Mouse (Mus musculus): ENCODE results near the gene Cd38. TPM values are rescaled to one million over a fixed set of nuclear protein-coding genes. Genes with fewer than 3 reads are reported as not detected.
"Not testable (repeated sequence)": the region's sequence is repeated elsewhere in the genome, so short reads cannot be mapped to it uniquely, and the experiment has no call there.

The Cd38 gene
- total RNA-seq, 2 experiments from 2014 or later: 5.8 to 6.3 TPM

DNA sequence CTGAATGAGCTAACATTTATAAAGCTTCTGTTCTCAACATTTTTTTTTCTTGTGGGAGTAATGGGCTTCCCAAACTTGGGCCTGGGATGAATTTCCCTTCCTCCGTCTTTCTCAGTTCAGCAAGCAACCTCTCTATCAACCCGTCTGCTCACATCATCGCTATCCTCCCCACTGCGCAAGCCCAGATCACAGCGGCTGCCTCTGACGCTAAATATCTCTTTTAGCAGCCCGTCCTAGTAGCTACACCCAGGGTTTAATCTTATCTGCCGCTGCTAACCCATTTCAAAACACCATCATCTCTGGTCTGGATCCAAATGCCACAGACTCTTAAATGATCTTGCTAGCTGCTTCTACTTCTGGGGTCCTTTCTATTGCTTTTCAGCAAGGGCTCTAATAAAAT lies 8.7 kb upstream of the Cd38 start:
- DNase-seq: no peak

DNA sequence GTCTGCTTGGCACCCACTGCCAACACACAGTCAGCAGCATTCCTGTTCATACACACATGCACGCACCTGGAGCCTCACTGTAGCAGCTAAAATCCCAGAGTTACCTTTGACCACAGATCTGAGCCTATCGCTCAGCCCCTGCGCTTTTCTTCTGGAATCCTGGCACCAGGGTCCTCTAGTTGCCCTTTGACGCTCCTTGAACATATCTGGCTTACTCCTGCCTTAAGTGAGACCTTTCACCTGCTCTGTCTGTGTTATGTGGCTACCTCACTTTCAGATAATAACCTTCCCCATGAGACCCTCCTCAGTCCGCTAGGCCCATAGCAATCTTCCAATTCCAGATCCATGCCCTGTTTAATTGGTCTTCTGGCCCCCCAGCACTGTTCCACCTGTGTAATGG lies 8.3 kb upstream of the Cd38 start:
- no peak for DNase-seq

DNA sequence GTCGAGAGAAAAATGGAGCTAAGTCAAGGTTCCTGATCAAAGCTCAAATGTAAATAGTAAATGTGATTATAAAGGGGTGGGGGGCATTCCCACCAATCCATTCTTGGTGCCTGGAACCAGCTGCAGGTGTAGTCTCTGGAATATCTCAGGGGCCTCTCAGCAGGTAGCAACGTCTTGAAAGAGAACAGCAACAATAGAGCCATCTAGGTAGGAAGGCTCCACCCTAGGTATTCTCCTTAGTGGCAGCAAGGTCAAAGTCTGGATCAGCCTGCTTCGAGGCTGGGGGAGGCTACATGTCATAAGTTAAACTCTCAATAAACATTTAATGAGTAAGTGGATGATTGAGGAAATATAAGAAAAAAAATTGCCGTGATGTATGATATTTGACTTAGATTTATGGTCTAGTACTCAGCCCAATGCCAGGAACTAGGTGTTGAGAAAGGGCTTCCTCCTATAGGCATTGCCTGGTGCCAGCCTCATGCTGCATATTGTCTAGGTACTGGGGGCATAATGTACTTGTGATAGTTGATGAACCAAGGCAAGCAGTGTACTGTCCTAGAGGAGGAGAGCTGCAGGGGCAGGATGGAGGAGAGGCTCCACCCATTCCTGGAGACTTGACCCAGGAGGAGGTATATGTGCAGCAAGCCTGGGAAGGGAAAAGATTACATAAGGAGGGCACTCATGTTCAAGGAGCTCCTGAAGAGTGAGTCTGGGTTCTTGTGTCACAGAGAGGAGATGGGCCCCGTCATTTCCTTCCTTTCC lies 7.5 kb upstream of the Cd38 start:
- no peak for DNase-seq

- no peak for DNase-seq
Measured at GRCm38 (mm10) chr5:43863642-43864041, 4.7 kb upstream of the Cd38 start.

GRCm38 (mm10) chr5:43865316-43865715 lies 3.0 kb upstream of the Cd38 start:
- peak in 1 of 2 experiments; percentile 33 for DNase-seq

GRCm38 (mm10) chr5:43868711-43869600 lies 603 bp downstream of the Cd38 start:
- DNase-seq: peak; percentile 64 to 66

DNA sequence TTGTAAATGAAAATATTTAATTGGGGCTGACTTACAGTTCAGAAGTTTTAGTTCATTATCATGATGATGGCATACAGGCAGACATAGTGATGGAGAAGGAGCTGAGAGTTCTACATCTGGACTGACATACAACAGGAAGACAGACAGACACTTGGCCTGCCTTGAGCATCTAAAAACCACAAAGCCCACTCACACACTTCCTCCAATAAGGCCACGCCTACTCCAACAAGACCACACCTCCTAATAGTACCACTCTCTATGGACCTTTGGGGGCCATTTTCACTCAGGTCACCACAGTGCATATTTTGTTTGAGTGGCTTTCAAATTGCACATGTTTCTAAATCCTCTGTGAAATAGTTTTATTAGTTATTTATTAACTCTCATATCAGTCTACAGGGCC lies 3.5 kb downstream of the Cd38 start:
- DNase-seq: no peak

DNA sequence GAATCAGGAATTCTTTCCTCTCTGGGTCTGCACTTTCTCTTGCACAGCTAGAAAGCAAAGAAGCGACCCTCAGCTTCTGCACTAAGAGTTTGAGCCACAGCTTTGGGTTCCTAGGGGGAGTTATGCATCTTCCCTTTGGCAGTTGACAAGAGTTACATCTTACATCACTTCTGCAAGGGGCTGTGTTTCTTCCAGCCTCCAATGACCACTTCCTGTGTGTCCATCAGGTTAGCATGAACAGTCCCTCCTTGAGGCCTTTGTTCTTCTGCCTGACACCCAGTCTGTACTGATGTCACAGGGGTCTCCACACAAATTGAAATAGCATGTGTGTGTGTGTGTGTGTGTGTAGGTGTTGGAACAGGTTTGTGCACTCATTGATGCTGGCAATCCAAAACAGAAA lies 4.3 kb downstream of the Cd38 start:
- DNase-seq: no peak

DNA sequence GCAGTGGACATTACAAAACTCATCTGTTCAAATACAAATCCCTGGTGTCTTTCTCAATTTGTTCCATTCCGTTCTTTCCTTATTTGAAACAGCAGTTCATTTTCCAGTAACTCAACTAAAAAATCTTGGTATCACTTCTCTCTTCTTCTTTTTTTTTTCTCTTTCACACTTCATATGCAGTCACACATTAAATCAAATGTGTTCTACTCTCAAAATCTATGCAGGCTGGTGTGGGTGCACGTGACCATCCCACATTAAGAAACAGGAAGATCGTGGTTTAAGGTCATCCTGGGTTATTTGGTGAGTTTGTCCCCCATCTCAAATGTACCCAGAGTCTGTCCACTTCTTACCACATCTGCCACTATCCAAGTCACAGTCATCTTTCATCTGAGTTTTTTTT lies 13.7 kb downstream of the Cd38 start:
- DNase-seq: peak in 1 of 2 experiments; percentile 44

DNA sequence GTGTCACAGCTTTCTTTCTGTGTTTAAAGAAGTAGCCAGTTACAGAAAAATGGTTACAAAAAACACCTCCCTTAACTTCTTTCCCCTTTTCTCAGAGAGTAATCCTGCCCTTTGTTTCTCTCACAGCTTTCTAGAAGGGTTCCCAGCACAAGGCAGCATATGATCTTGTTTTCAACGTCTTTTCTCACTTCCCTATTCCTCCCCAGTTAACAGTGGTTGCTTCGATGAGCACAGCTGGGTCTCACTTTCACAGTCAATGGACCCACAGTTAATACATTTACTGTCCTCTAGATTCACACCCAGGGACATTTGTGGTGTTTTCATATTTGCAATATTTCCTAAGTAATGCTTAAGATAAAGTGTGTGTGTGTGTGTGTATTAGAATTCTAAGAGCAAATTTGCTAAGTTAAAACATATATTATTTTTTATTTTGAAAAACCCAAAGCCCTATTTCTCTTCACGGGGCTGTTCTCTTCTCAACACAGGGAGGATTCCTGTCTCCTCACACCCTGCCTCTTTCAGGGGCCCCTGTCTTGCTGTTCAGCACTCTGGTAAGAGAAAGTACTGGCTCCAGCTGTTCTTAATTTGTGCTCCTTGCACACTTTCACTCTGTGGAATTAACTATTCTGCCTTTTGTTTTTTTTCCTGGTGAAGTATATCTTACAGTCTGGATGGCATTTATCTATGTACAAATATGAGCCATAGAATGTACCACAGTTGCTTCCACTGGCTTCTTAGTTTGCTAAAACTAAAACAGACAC lies 16.9 kb downstream of the Cd38 start:
- DNase-seq: peak in 1 of 2 experiments; percentile 41

GRCm38 (mm10) chr5:43892386-43892785 lies 24.0 kb downstream of the Cd38 start:
- DNase-seq: peak; percentile 30 to 36

DNA sequence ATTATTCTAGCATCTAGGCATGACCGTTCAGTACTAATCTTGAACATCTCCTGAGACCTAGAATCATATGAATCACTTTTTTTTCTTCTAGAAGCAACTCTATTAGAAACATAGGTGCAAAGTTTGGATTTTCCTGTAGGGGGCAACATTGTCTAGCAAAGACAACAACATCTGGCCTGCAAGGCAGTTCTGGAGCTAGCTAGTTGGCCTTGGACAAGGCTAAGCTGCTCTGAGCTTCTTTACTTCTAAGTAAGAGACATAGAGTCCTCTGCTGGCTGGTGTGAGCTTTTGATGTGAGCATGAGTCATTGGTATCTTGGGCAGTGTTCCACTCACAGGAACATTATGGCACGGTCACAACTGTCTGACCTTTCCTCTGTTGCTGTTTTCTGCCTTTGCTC lies 25.8 kb downstream of the Cd38 start:
- peak; percentile 52 to 56 for DNase-seq

- DNase-seq: no peak
Measured at GRCm38 (mm10) chr5:43895931-43896330, 27.6 kb downstream of the Cd38 start.

DNA sequence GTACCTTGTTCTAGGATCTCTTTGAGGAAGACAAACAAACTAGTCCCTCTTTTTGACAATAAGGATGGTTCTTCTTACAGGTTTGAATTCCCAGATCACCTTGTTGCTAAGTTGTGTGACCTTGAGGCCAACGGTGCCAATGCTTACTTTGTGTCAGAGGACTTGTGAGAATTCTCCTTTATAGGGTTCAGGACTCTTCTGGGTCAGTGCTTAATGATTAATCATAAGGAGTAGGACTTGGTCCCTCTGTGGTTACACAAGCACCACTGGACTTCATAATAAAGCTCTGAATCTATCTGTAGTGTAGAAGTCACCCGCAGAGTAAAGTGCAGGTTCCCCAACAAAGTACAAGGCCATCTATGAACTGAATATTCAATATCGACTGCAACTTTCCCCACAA lies 36.3 kb downstream of the Cd38 start:
- DNase-seq: no peak

- no peak for DNase-seq
Measured at GRCm38 (mm10) chr5:43909213-43909612, 40.9 kb downstream of the Cd38 start.

DNA sequence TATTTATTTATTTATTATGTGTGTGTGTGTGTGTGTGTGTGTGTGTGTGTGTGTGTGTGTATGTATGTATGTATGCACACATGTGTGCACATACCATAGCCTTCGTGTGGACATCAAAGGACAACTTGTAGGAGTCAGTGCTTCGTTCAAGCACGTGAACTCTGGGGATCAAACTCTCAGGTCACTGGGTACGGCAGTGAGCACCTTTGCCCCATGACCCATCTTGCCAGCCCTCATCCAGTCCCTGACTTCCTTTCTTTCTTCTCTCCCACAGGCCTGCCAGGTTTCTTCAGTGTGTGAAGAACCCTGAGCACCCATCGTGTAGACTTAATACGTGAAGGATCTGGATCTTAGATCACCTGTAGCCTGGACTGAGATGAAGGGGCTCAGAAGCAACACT lies 41.7 kb downstream of the Cd38 start:
- no peak for DNase-seq

DNA sequence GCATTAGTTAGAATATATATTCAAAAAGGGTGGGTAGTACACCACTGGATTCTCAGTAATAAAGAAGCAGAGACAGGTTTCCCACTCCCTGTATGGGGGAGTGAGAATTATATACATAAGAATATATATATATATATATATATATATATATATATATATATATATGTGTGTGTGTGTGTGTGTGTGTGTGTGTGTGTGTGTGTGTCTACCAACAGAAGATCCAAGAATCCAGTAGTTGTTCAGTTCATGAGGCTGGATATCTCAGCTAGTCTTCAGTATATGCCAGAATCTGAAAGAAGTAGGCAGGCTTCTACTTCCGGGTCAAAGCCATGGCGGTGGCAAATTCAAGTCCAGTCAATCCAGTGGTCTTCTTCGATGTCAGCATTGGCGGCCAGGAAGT lies 44.5 kb downstream of the Cd38 start, which contains the start of gene Gm7879:
Gene Gm7879, plus strand, starts transcription at position 301 of the 400 bp plus-strand sequence.
- DNase-seq: not testable (repeated sequence)

GRCm38 (mm10) chr5:43915261-43915886 lies 47.0 kb downstream of the Cd38 start:
- DNase-seq: no peak

DNA sequence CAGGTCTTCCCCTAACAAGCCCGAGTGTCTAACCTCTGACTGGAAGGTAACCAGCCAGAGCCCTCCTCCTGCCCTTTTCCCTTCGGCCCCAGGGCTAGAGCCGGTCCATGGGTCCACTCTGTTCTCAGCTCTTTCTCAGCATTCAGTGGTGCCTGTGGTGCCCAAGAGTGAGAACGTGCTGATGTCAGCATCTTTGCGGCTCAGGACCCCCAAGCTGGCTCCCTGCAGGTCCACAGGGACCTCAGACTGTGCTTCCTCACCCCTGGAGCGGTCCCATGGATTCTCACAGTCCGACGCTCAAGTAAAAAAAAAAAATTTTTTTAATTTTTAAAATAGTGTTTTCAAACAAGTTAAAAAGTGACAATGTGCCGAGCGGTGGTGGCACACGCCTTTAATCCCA lies 53.5 kb downstream of the Cd38 start:
- no peak for DNase-seq

- DNase-seq: peak; percentile 41 to 77
Measured at GRCm38 (mm10) chr5:43923933-43924332, 55.6 kb downstream of the Cd38 start.

DNA sequence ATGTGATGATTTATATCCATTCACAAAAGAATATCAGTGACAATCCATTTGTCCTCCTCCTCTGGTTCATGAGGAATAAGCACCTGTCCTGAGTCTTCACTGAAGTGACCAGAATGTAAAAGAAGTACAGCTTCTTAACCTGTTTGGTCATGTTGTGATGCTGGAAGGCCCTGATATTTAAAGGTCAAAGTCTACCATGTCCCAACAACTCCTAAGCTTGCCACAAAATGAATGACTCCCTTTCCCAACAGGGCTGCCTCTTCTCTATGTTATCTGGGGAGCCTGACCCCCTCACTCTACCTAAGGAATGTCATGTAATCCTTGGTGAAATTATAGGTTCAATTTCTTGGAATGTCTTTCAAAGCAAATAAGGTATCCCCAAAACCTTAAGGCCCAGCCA lies 59.4 kb downstream of the Cd38 start:
- no peak for DNase-seq

GRCm38 (mm10) chr5:43933269-43933668 lies 64.9 kb downstream of the Cd38 start:
- no peak for DNase-seq

Measured in heart, adult 18-20 months (tissue).